Mouse (Mus musculus): ENCODE results near the gene Itpka.

GRCm38 (mm10) chr2:119744163-119745111 lies 2.3 kb downstream of the Itpka start:
- TF ChIP-seq CTCF (IDR thresholded peaks at IDR 0.05; ENCODE audit: insufficient read depth, low read depth, low read length) (no peak), POLR2A (IDR thresholded peaks at IDR 0.05; ENCODE audit: insufficient read depth, low read depth, low read length) (no peak)
